Mouse (Mus musculus) CD4-positive, CD25-positive, alpha-beta regulatory T cell, adult 4 months (primary cell): Measurements from ENCODE around the gene P3h3. TPM values are rescaled to one million over a fixed set of nuclear protein-coding genes. Genes with fewer than 3 reads are reported as not detected.
"Not testable (repeated sequence)": the region's sequence is repeated elsewhere in the genome, so short reads cannot be mapped to it uniquely, and the experiment has no call there.

Experiments
- ATAC-seq: one replicate; pipeline ENCODE4 v1.8.0; 2017
- polyA plus RNA-seq, 2 experiments: library from polyadenylated mRNA; unstranded; fragments of 100-300 nt; shearing (Covaris generic); gene quantifications; one replicate each; pipeline ENCODE4 v1.2.1; 2017

Gene P3h3
- polyA plus RNA-seq, 2 experiments from 2014 or later = 0.11 TPM; not detected in 1

DNA sequence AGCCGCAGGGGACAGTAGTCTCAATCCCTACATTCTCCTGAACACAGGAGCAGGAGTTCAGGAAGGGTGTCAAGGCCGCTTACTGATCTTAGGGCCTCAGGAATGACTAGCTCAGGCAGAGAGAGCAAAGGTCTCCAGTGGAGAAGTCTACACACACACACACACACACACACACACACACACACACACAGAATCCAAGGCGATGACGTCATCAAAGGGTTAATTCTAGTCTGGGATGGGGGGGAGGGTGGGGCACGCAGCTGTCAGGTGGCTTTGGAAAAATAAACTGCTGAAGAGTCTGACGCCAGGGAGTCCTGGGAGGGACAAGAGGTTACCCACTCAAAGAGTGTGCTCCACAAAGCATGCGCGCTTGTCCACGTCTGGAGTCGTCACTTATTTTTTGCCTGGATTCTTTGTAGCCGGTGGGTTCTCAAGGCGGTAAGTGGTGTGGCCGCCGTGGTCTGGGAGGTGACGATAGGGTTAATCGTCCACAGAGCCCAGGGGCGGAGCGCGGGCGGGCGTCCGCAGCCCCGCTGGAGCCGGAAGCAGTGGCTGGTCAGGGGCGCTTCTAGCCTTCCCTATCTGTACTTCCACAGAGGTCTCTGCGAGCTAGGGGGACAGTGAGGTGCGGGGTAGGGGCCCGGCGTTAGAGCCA, 49.1 kb downstream of the P3h3 start, which contains the start of gene Spsb2:
Gene Spsb2, plus strand, starts transcription at position 304 of the 655 bp plus-strand sequence.
- peak; percentile 15 for ATAC-seq

DNA sequence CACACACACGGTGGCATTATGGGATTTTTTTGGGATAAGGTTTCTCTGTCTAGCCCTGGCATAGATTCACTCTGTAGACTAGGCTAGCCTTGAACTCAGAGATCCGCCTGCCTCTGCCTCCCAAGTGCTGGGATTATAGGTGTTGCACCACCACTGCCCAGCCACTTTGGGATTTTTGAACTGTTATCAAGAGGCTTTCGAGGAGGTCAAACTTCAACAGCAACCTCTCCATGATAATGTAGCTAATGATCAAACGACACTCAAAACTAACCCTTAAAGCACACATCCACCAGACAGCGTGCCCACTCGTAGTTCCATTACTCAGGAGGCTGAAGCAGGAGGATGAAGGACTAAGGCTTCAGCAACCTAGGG, 49.6 kb downstream of the P3h3 start:
- no peak for ATAC-seq

DNA sequence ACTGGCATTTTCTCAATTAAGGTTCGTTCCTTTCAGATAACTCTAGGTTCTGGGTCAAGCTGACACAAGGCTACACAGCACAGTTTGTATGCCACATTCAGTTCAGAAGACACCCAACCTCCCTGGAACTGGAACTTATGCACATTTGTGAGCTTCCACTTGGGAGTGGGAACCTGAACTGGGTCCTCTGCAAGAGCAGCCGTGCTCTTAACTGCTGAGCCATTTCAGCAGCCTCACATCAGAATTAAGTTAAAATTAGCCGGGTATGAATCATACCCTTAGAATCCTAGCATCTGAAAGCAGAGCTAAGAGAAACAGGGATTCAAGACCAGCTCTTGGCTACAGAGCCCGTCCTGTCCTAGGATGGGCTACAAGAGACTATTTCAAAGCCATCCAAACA, 50.2 kb downstream of the P3h3 start:
- ATAC-seq = no peak

GRCm38 (mm10) chr6:124806446-124807140, 51.0 kb downstream of the P3h3 start:
- ATAC-seq = no peak

- peak; percentile 77 for ATAC-seq
Observed at GRCm38 (mm10) chr6:124805341-124806321, 51.9 kb downstream of the P3h3 start.

- ATAC-seq = no peak
Observed at GRCm38 (mm10) chr6:124804341-124804740, 53.2 kb downstream of the P3h3 start.

DNA sequence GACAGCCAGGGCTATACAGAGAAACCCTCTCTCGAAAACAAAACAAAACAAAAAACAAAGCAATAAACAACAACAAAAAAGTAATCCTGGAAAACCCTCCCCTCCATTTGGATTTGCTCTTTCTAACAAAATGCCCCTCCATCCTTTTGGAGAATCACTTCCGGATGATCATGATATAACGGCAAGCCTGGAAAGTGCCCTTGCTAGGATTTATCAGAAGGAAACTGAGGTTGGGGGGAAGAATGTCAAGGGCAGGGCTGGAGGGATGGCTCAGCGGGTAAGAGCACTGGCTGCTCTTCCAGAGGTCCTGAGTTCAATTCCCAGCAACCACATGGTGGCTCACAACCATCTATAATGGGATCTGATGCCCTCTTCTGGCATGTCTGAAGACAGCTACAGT, 53.9 kb downstream of the P3h3 start:
- not testable (repeated sequence) for ATAC-seq

DNA sequence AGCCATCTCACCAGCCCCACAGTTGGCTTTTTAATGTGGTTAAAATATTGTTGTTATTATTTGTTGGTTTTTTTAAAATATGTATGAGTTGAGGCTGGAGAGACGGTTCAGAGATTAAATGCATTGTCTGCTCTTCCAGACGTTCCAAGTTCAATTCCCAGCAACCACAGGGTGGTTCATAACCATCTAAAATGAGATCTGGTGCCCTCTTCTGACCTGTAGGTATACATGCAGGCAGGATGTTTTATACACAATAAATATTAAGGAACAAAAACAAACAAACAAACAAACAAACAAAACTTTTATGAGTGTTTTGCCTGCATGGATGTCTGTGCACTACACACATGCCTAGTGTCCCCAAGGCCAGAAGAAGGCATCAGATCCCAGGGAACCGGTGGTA, 54.5 kb downstream of the P3h3 start:
- no peak for ATAC-seq

- ATAC-seq = not testable (repeated sequence)
Observed at GRCm38 (mm10) chr6:124802400-124802799, 55.2 kb downstream of the P3h3 start.

- no peak for ATAC-seq
Observed at GRCm38 (mm10) chr6:124796200-124796599, 61.4 kb downstream of the P3h3 start.

GRCm38 (mm10) chr6:124795781-124796180, 61.8 kb downstream of the P3h3 start:
- ATAC-seq = no peak

DNA sequence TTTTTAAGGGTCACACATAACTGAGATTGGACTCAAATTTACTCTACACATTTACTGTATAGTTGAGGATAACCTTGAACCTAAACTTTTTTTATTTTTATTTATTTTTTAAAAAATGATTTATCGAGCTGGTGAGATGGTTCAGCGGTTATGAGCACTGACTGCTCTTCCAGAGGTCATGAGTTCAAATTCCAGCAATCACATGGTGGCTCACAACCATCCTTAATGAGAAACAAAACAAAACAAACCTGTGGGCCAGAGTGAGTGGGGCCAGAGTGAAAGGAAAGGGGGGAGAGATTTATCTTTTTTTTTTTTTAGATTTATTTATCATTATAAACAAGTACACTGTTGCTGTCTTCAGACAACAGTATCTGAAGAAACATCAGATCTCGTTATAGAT, 65.6 kb downstream of the P3h3 start:
- no peak for ATAC-seq

Other genes with a start within 250 kb of the P3h3 start
- not detected for gene C1s2, start 221.7 kb downstream of the P3h3 start, polyA plus RNA-seq
- 10 to 100 TPM; 33.5 to 35.0 TPM for gene Lpcat3, start 194.7 kb downstream of the P3h3 start, polyA plus RNA-seq
- gene Emg1, start 145.6 kb downstream of the P3h3 start, polyA plus RNA-seq = 100 to 1,000 TPM; 465 to 483 TPM
- 10 to 100 TPM; 56.1 to 59.9 TPM for gene Phb2, start 145.4 kb downstream of the P3h3 start, polyA plus RNA-seq
- 100 to 1,000 TPM; 187 to 310 TPM for gene Ptpn6, start 119.0 kb downstream of the P3h3 start, polyA plus RNA-seq
- 100 to 1,000 TPM; 509 to 554 TPM for gene Grcc10, start 116.4 kb downstream of the P3h3 start, polyA plus RNA-seq
- under 1 TPM in 1 of 2 experiments, not detected in 1; 0.36 TPM for gene Gm45234, start 101.7 kb downstream of the P3h3 start, polyA plus RNA-seq
- gene Atn1, start 101.2 kb downstream of the P3h3 start, polyA plus RNA-seq = 1 to 10 TPM; 4.4 to 4.8 TPM
- gene Eno2, start 88.1 kb downstream of the P3h3 start, polyA plus RNA-seq = 1 to 10 TPM; 3.0 to 9.9 TPM
- 1 to 10 TPM; 1.1 to 2.7 TPM for gene Lrrc23, start 78.0 kb downstream of the P3h3 start, polyA plus RNA-seq
- 1 to 10 TPM; 1.7 to 3.4 TPM for gene Spsb2, start 49.1 kb downstream of the P3h3 start, polyA plus RNA-seq
- 10 to 100 TPM; 65.7 to 90.0 TPM for gene Tpi1, start 43.5 kb downstream of the P3h3 start, polyA plus RNA-seq
- gene Usp5, start 28.3 kb downstream of the P3h3 start, polyA plus RNA-seq = 100 to 1,000 TPM in 1 of 2 experiments, 10 to 100 TPM in 1; 77.2 to 154 TPM
- gene Cdca3, start 28.2 kb downstream of the P3h3 start, polyA plus RNA-seq = 10 to 100 TPM in 1 of 2 experiments, 1 to 10 TPM in 1; 8.0 to 27.1 TPM
- not detected for gene Gnb3, start 17.5 kb downstream of the P3h3 start, polyA plus RNA-seq
- gene Gpr162, start 6.2 kb upstream of the P3h3 start, polyA plus RNA-seq = not detected
- 100 to 1,000 TPM; 268 to 648 TPM for gene Cd4, start 30.5 kb upstream of the P3h3 start, polyA plus RNA-seq
- gene Lag3, start 54.0 kb upstream of the P3h3 start, polyA plus RNA-seq = 10 to 100 TPM; 19.0 to 29.0 TPM
- 10 to 100 TPM in 1 of 2 experiments, 1 to 10 TPM in 1; 5.4 to 10.6 TPM for gene Ptms, start 62.4 kb upstream of the P3h3 start, polyA plus RNA-seq
- gene Mlf2, start 73.6 kb upstream of the P3h3 start, polyA plus RNA-seq = 10 to 100 TPM; 39.0 to 40.7 TPM
- gene Cops7a, start 107.8 kb upstream of the P3h3 start, polyA plus RNA-seq = 10 to 100 TPM; 66.2 to 93.4 TPM
- under 1 TPM in 1 of 2 experiments, not detected in 1; 0.15 TPM for gene Pianp, start 138.9 kb upstream of the P3h3 start, polyA plus RNA-seq
- gene Zfp384, start 151.4 kb upstream of the P3h3 start, polyA plus RNA-seq = 1 to 10 TPM; 3.9 to 4.4 TPM
- gene Ing4, start 182.0 kb upstream of the P3h3 start, polyA plus RNA-seq = 10 to 100 TPM; 48.3 to 64.6 TPM
- 10 to 100 TPM; 24.6 to 25.9 TPM for gene Acrbp, start 191.9 kb upstream of the P3h3 start, polyA plus RNA-seq
- gene Lpar5, start 210.2 kb upstream of the P3h3 start, polyA plus RNA-seq = 10 to 100 TPM; 12.1 to 19.9 TPM
- 10 to 100 TPM; 61.4 to 71.9 TPM for gene Chd4, start 238.2 kb upstream of the P3h3 start, polyA plus RNA-seq